8 mouse cellular contexts compared by ENCODE assay signal in genomic region chr3:96300706-96301529, GRCm38 (mm10). TPM values are rescaled to one million over a fixed set of nuclear protein-coding genes. Genes with fewer than 3 reads are reported as not detected.
DNase-seq lines count a peak whose midpoint lies in the region; ATAC-seq and TF ChIP-seq lines count a peak whose summit lies in the region.

No protein-coding gene starts in this region.

- DNase-seq in gastrocnemius, adult 2 months: no peak
- DNase-seq in gastrocnemius, adult 8-10 months (ENCODE audit: low spot score in 2 of 2): no peak
- peak; percentile 51 for DNase-seq in CH12.LX (ENCODE audit: extremely low read depth)
- no peak for DNase-seq in layer of hippocampus, postnatal 14 days (ENCODE audit: low spot score in 2 of 2)

- peak overlapping the region; percentile 40; the same call in 1 of the 2 replicates for H3K27ac ChIP-seq in gastrocnemius, adult 2 months
- H3K27ac ChIP-seq in CH12.LX (ENCODE audit: insufficient read depth, low read depth): no peak overlapping the region
- no peak overlapping the region for H3K27ac ChIP-seq in heart, embryonic 15.5 days
- no peak overlapping the region for H3K27ac ChIP-seq in lung, embryonic 16.5 days (ENCODE audit: low read length)

- peak overlapping the region; percentile 68 for H3K4me3 ChIP-seq in gastrocnemius, adult 2 months
- H3K4me3 ChIP-seq in CH12.LX (replicated peaks in 1 of 3; ENCODE audit: low read depth in 2 of 3, low read length in 2 of 3, poor library complexity in 1 of 3): peak overlapping the region; percentile 57 to 64 (median 62)
- peak overlapping the region; percentile 42 for H3K4me3 ChIP-seq in heart, embryonic 15.5 days
- H3K4me3 ChIP-seq in lung, embryonic 16.5 days (ENCODE audit: low read length): peak overlapping the region; percentile 41

- ATAC-seq in heart, embryonic 15.5 days (replicated peaks; ENCODE audit: insufficient number of reproducible peaks, insufficient read depth, low FRiP score, low read depth): no peak
- no peak for ATAC-seq in lung, embryonic 16.5 days (ENCODE audit: low read depth)
- no peak for ATAC-seq in megakaryocyte-erythroid progenitor cell, adult 5-6 weeks (replicated peaks; ENCODE audit: low FRiP score, low TSS enrichment, poor library complexity, severe bottlenecking)
- ATAC-seq in cerebellum, adult (ENCODE audit: insufficient number of reproducible peaks, low FRiP score, low TSS enrichment): no peak

- no peak for TF ChIP-seq CTCF in gastrocnemius, adult 2 months (IDR thresholded peaks at IDR 0.05)
- no peak for TF ChIP-seq CTCF in CH12.LX (conservative IDR thresholded peaks at IDR 0.05 in 1 of 2, IDR thresholded peaks at IDR 0.05 in 1 of 2; ENCODE audit: low read depth in 2 of 2, low read length in 2 of 2)

- 58% methylated on average over 26 of the region's 26 CpGs for WGBS in heart, embryonic 15.5 days
- 58% methylated on average over 26 of the region's 26 CpGs for WGBS in lung, embryonic 16.5 days

- H3K36me3 ChIP-seq in CH12.LX (replicated peaks in 1 of 2; ENCODE audit: control insufficient read depth in 1 of 2, insufficient read depth in 1 of 2, low read length in 1 of 2): no peaks in the 10 kb centered on the region
- no peaks in the 10 kb centered on the region for H3K36me3 ChIP-seq in heart, embryonic 15.5 days
- H3K36me3 ChIP-seq in lung, embryonic 16.5 days (ENCODE audit: control insufficient read depth, insufficient read depth, low read length): no peaks in the 10 kb centered on the region

- intact Hi-C loops in gastrocnemius, adult 2 months (cut with DNase I): no loop called here

- in situ Hi-C loops in CH12.LX (cut with MboI; ENCODE audit: low pct_ligation_motif_present, low pct_unique_long_range_greater_than_20kb, low sequenced_read_pairs): no loop called here

- peaks cover 24% of the 10 kb centered on the region for H3K27me3 ChIP-seq in CH12.LX (replicated peaks)
- H3K27me3 ChIP-seq in heart, embryonic 15.5 days: no peaks in the 10 kb centered on the region
- no peaks in the 10 kb centered on the region; the same call in 1 of the 2 replicates for H3K27me3 ChIP-seq in lung, embryonic 16.5 days (ENCODE audit: control insufficient read depth, insufficient read depth, low read depth, low read length)

- H3K9ac ChIP-seq in CH12.LX (ENCODE audit: insufficient read depth, low read depth): peak overlapping the region; percentile 57
- H3K9ac ChIP-seq in heart, embryonic 15.5 days: no peak overlapping the region
- H3K9ac ChIP-seq in lung, embryonic 16.5 days (ENCODE audit: low read length): peak overlapping the region; percentile 35

- peaks cover 10 to 15% of the 10 kb centered on the region in 2 experiments for H3K4me1 ChIP-seq in CH12.LX (ENCODE audit: control insufficient read depth in 1 of 2, insufficient read depth in 2 of 2)
- H3K4me1 ChIP-seq in heart, embryonic 15.5 days (replicated peaks): no peaks in the 10 kb centered on the region
- no peaks in the 10 kb centered on the region for H3K4me1 ChIP-seq in lung, embryonic 16.5 days (replicated peaks; ENCODE audit: control insufficient read depth, insufficient read depth, low read length)

- TF ChIP-seq RAD21 in CH12.LX (IDR thresholded peaks at IDR 0.05; ENCODE audit: low read depth, low read length): no peak

- no peaks in the 10 kb centered on the region for H3K79me2 ChIP-seq in CH12.LX (replicated peaks; ENCODE audit: control insufficient read depth, extremely low read depth, insufficient read depth, poor library complexity, severe bottlenecking)

- peak overlapping the region; percentile 78 for H3K4me2 ChIP-seq in CH12.LX (ENCODE audit: insufficient read depth, low read depth, poor library complexity, severe bottlenecking)
- peak overlapping the region; percentile 49 for H3K4me2 ChIP-seq in heart, embryonic 15.5 days
- H3K4me2 ChIP-seq in lung, embryonic 16.5 days (ENCODE audit: low read depth, low read length): peak overlapping the region; percentile 48

- peaks cover 3% of the 10 kb centered on the region for H3K9me3 ChIP-seq in CH12.LX (replicated peaks; ENCODE audit: low read length)
- no peaks in the 10 kb centered on the region for H3K9me3 ChIP-seq in heart, embryonic 15.5 days (replicated peaks)
- no peaks in the 10 kb centered on the region for H3K9me3 ChIP-seq in lung, embryonic 16.5 days (ENCODE audit: control insufficient read depth, low read length)

- no peak for TF ChIP-seq POLR2A in CH12.LX (IDR thresholded peaks at IDR 0.05; ENCODE audit: low read depth, low read length)

- peak; percentile 88 for TF ChIP-seq EP300 in CH12.LX (IDR thresholded peaks at IDR 0.05; ENCODE audit: low read length)

- dilution Hi-C loops in CH12.LX (cut with MboI; ENCODE audit: extremely low pct_ligation_motif_present, extremely low pct_unique_long_range_greater_than_20kb, low sequenced_read_pairs): no loop called here

TF ChIP-seq in CH12.LX, 34 proteins besides CTCF, POLR2A, EP300 and RAD21 (continues in another document):
- TF ChIP-seq E2F4 (IDR thresholded peaks at IDR 0.05; ENCODE audit: insufficient replicate concordance, low read depth, low read length): 0 out of 2 replicates have a peak, but pooled peaks have one; percentile 16
- peak; percentile 37 for TF ChIP-seq JUND (conservative IDR thresholded peaks at IDR 0.05; ENCODE audit: low read depth, low read length)
- peak; percentile 39; the same call in 1 of the 2 replicates for TF ChIP-seq MYC (IDR thresholded peaks at IDR 0.05; ENCODE audit: low read depth, low read length)
- no peak for TF ChIP-seq POLR2AphosphoS2 (IDR thresholded peaks at IDR 0.05; ENCODE audit: low read depth, low read length)
- TF ChIP-seq ETS1 (conservative IDR thresholded peaks at IDR 0.05; ENCODE audit: low read depth, low read length): peak; percentile 54

RNA-seq across cellular contexts. Expression of gene Fcgr1, which starts 7.1 kb away (rescaled TPM):
- under 1 TPM in 1 of 2 experiments, not detected in 1; 0.20 TPM for total RNA-seq in gastrocnemius, adult 2 months (2021)
- under 1 TPM in 1 of 4 experiments, not detected in 3; 0.70 TPM for total RNA-seq in gastrocnemius, adult 8-10 months (2022)
- total RNA-seq in CH12.LX (2012; rRNA removed) (0.04 TPM in 1 of 2 replicates, not detected in the other), CH12.LX (2014; rRNA removed) (0.18 TPM in 1 of 2 replicates, not detected in the other)
- polyA plus RNA-seq in CH12.LX (2012; ENCODE audit: insufficient read length, low read depth): 0.27 TPM in 1 of 2 replicates, not detected in the other
- 1.1 and 3.2 TPM in 2 replicates for polyA plus RNA-seq in heart, embryonic 15.5 days (2015; fragmentation: Nextera tagmentation; extraction: Ambion mirVana)
- polyA plus RNA-seq in lung, embryonic 16.5 days (2015; fragmentation: Nextera tagmentation; extraction: Ambion mirVana): 2.3 and 2.7 TPM in 2 replicates
- total RNA-seq in megakaryocyte-erythroid progenitor cell, adult 5-6 weeks (2014; fragmentation: Nextera tagmentation): not detected in 2 replicates
- total RNA-seq in megakaryocyte-erythroid progenitor cell, adult 5-6 weeks (2017): 0.11 TPM in 1 of 2 replicates, not detected in the other
- total RNA-seq in layer of hippocampus, postnatal 14 days (2021): 1 to 10 TPM; 2.3 to 2.5 TPM

RNA-seq across cellular contexts. Expression of gene Hist2h2bb, which starts 31.4 kb away (rescaled TPM):
- total RNA-seq in gastrocnemius, adult 2 months (2021): 10 to 100 TPM; 18.6 to 24.8 TPM
- 10 to 100 TPM; 18.8 to 38.2 (median 24.3) TPM for total RNA-seq in gastrocnemius, adult 8-10 months (2022)
- 2,265 and 2,866 TPM in 2 replicates for total RNA-seq in CH12.LX (2012; rRNA removed)
- 36.0 and 51.9 TPM in 2 replicates for total RNA-seq in CH12.LX (2014; rRNA removed)
- polyA plus RNA-seq in CH12.LX (2012; ENCODE audit: insufficient read length, low read depth): 1.6 and 4.1 TPM in 2 replicates
- 3.6 and 4.8 TPM in 2 replicates for polyA plus RNA-seq in heart, embryonic 15.5 days (2015; fragmentation: Nextera tagmentation; extraction: Ambion mirVana)
- polyA plus RNA-seq in lung, embryonic 16.5 days (2015; fragmentation: Nextera tagmentation; extraction: Ambion mirVana): 13.0 and 14.5 TPM in 2 replicates
- total RNA-seq in megakaryocyte-erythroid progenitor cell, adult 5-6 weeks (2014; fragmentation: Nextera tagmentation): 1,021 and 1,485 TPM in 2 replicates
- total RNA-seq in megakaryocyte-erythroid progenitor cell, adult 5-6 weeks (2017): 6,042 and 11,084 TPM in 2 replicates
- 100 to 1,000 TPM; 133 to 147 TPM for total RNA-seq in layer of hippocampus, postnatal 14 days (2021)

RNA-seq across cellular contexts. Expression of gene Hist2h3b, which starts 32.5 kb away (rescaled TPM):
- 10 to 100 TPM in 1 of 2 experiments, 1 to 10 TPM in 1; 7.7 to 11.5 TPM for total RNA-seq in gastrocnemius, adult 2 months (2021)
- 10 to 100 TPM; 19.4 to 22.9 (median 20.8) TPM for total RNA-seq in gastrocnemius, adult 8-10 months (2022)
- total RNA-seq in CH12.LX (2012; rRNA removed) (1,287 and 1,421 TPM in 2 replicates), CH12.LX (2014; rRNA removed) (18.3 and 39.4 TPM in 2 replicates)
- polyA plus RNA-seq in CH12.LX (2012; ENCODE audit: insufficient read length, low read depth): 7.2 and 12.1 TPM in 2 replicates
- polyA plus RNA-seq in heart, embryonic 15.5 days (2015; fragmentation: Nextera tagmentation; extraction: Ambion mirVana): 26.2 and 31.1 TPM in 2 replicates
- 55.7 and 61.1 TPM in 2 replicates for polyA plus RNA-seq in lung, embryonic 16.5 days (2015; fragmentation: Nextera tagmentation; extraction: Ambion mirVana)
- total RNA-seq in megakaryocyte-erythroid progenitor cell, adult 5-6 weeks (2014; fragmentation: Nextera tagmentation): 432 and 521 TPM in 2 replicates
- 172 and 646 TPM in 2 replicates for total RNA-seq in megakaryocyte-erythroid progenitor cell, adult 5-6 weeks (2017)
- total RNA-seq in layer of hippocampus, postnatal 14 days (2021): 100 to 1,000 TPM in 1 of 2 experiments, 10 to 100 TPM in 1; 73.5 to 102 TPM

RNA-seq across cellular contexts. Expression of gene Hist2h4, which starts 37.8 kb away (rescaled TPM):
- 1 to 10 TPM; 5.7 to 6.6 TPM for total RNA-seq in gastrocnemius, adult 2 months (2021)
- total RNA-seq in gastrocnemius, adult 8-10 months (2022): 1 to 10 TPM; 5.6 to 8.2 (median 6.8) TPM
- total RNA-seq in CH12.LX (2012; rRNA removed) (116 and 130 TPM in 2 replicates), CH12.LX (2014; rRNA removed) (1.0 and 2.5 TPM in 2 replicates)
- polyA plus RNA-seq in CH12.LX (2012; ENCODE audit: insufficient read length, low read depth): 0.20 and 0.91 TPM in 2 replicates
- polyA plus RNA-seq in heart, embryonic 15.5 days (2015; fragmentation: Nextera tagmentation; extraction: Ambion mirVana): 2.9 and 3.9 TPM in 2 replicates
- polyA plus RNA-seq in lung, embryonic 16.5 days (2015; fragmentation: Nextera tagmentation; extraction: Ambion mirVana): 9.8 and 12.3 TPM in 2 replicates
- total RNA-seq in megakaryocyte-erythroid progenitor cell, adult 5-6 weeks (2014; fragmentation: Nextera tagmentation): 76.1 and 135 TPM in 2 replicates
- total RNA-seq in megakaryocyte-erythroid progenitor cell, adult 5-6 weeks (2017): 49.9 and 105 TPM in 2 replicates
- total RNA-seq in layer of hippocampus, postnatal 14 days (2021): 10 to 100 TPM; 25.2 to 29.8 TPM

RNA-seq across cellular contexts. Expression of gene Hist2h3c1, which starts 54.4 kb away (rescaled TPM):
- total RNA-seq in gastrocnemius, adult 2 months (2021): not detected
- total RNA-seq in gastrocnemius, adult 8-10 months (2022): not detected
- total RNA-seq in CH12.LX (2012; rRNA removed) (0.67 and 1.4 TPM in 2 replicates), CH12.LX (2014; rRNA removed) (1.2 and 1.4 TPM in 2 replicates)
- 0.33 and 0.34 TPM in 2 replicates for polyA plus RNA-seq in CH12.LX (2012; ENCODE audit: insufficient read length, low read depth)
- polyA plus RNA-seq in heart, embryonic 15.5 days (2015; fragmentation: Nextera tagmentation; extraction: Ambion mirVana): 0.72 and 1.0 TPM in 2 replicates
- polyA plus RNA-seq in lung, embryonic 16.5 days (2015; fragmentation: Nextera tagmentation; extraction: Ambion mirVana): 1.0 and 2.3 TPM in 2 replicates
- total RNA-seq in megakaryocyte-erythroid progenitor cell, adult 5-6 weeks (2014; fragmentation: Nextera tagmentation): 2.9 and 4.4 TPM in 2 replicates
- total RNA-seq in megakaryocyte-erythroid progenitor cell, adult 5-6 weeks (2017): not detected in 2 replicates
- not detected for total RNA-seq in layer of hippocampus, postnatal 14 days (2021)
